Mouse (Mus musculus): ENCODE measurements at regions not wholly inside any gene's neighbourhood (a gene's known extent, or its start where the extent isn't known, plus 50 kb on each side); places are given as distances from the start of the nearest gene placed in this dataset.
"Not testable (repeated sequence)": the region's sequence is repeated elsewhere in the genome, so short reads cannot be mapped to it uniquely, and the experiment has no call there.

GRCm38 (mm10) chr5:40952901-40953595, 754.9 kb downstream of the Rab28 start:
- no peak for TF ChIP-seq POLR2A (IDR thresholded peaks at IDR 0.05; ENCODE audit: borderline replicate concordance, extremely low read depth, low read depth, low read length)
- TF ChIP-seq CTCF (IDR thresholded peaks at IDR 0.05; ENCODE audit: insufficient read depth, low read length) = peak; percentile 76
- WGBS = 2% methylated on average over 4 of the region's 4 CpGs
- peak; percentile 8 for DNase-seq
- no peaks in the 10 kb centered on the region for H3K4me1 ChIP-seq (ENCODE audit: control insufficient read depth, insufficient read depth, low read length)
- no peak overlapping the region for H3K4me3 ChIP-seq (replicated peaks; ENCODE audit: extremely low read depth, low read depth, low read length)

- H3K4me3 ChIP-seq (replicated peaks; ENCODE audit: extremely low read depth, low read depth, low read length) = no peak overlapping the region
- DNase-seq = no peak
These were observed 778.8 kb downstream of the Rab28 start for GRCm38 (mm10) chr5:40929127-40929526.

DNA sequence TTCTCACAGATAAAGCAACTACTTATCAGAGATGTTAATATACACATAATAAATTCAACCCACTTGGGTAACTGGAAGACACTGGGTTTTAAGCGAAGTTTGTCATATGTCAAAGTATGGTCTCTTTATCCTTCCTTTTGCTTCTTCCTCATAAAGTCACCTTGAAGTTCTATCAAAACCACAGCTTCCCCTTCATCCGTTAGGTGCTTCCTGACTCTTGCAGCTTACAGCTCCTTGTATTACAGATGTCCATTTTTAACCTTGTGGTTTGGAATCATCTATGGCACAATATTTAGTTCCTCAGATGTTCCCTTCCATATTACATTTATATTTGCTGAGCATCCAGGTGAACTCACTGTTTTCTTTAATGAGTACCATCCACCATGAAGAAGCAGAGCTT, 787.0 kb downstream of the Rab28 start:
- 64% methylated on average over 2 of the region's 2 CpGs for WGBS
- H3K4me1 ChIP-seq (ENCODE audit: control insufficient read depth, insufficient read depth, low read length) = no peaks in the 10 kb centered on the region
- TF ChIP-seq POLR2A (IDR thresholded peaks at IDR 0.05; ENCODE audit: borderline replicate concordance, extremely low read depth, low read depth, low read length) = no peak
- TF ChIP-seq CTCF (IDR thresholded peaks at IDR 0.05; ENCODE audit: insufficient read depth, low read length) = no peak
- no peak overlapping the region for H3K4me3 ChIP-seq (replicated peaks; ENCODE audit: extremely low read depth, low read depth, low read length)
- no peak for DNase-seq

More at GRCm38 (mm10) chr5:40929127-40929526, 778.8 kb downstream of the Rab28 start:
- H3K4me1 ChIP-seq (ENCODE audit: control insufficient read depth, insufficient read depth, low read length) = no peaks in the 10 kb centered on the region
- no peak for TF ChIP-seq CTCF (IDR thresholded peaks at IDR 0.05; ENCODE audit: insufficient read depth, low read length)
- no peak for TF ChIP-seq POLR2A (IDR thresholded peaks at IDR 0.05; ENCODE audit: borderline replicate concordance, extremely low read depth, low read depth, low read length)
- WGBS = 58% methylated on average over 3 of the region's 3 CpGs

GRCm38 (mm10) chr5:40908803-40909202, 799.2 kb downstream of the Rab28 start:
- DNase-seq = no peak
- TF ChIP-seq CTCF (IDR thresholded peaks at IDR 0.05; ENCODE audit: insufficient read depth, low read length) (no peak), POLR2A (IDR thresholded peaks at IDR 0.05; ENCODE audit: borderline replicate concordance, extremely low read depth, low read depth, low read length) (no peak)
- Histone ChIP-seq H3K4me1 (ENCODE audit: control insufficient read depth, insufficient read depth, low read length) (no peaks in the 10 kb centered on the region), H3K4me3 (replicated peaks; ENCODE audit: extremely low read depth, low read depth, low read length) (no peak overlapping the region)
- 57% methylated on average over 3 of the region's 3 CpGs for WGBS

DNA sequence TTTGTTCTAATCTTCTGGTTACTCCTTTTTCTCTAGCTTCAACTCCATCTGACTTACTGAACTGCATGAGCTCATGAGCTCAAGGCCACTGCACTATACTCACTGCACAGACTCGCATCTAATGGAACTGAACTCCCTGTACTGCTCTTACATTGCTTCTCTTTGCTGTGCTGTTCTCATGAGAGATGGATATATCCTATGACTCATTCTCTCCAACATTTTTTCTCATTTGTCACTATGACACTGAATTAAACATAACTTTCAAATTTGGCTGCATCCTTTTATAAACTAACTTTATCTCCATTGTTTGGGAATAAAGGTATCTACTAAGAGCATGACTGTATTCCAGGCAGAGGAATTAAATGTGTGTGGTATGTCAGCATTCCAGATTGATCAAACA, 806.2 kb downstream of the Rab28 start:
- WGBS = 54% methylated on average over 1 of the region's 1 CpGs
- no peak for DNase-seq
- Histone ChIP-seq H3K4me3 (replicated peaks; ENCODE audit: extremely low read depth, low read depth, low read length) (no peak overlapping the region), H3K4me1 (ENCODE audit: control insufficient read depth, insufficient read depth, low read length) (no peaks in the 10 kb centered on the region)
- TF ChIP-seq POLR2A (IDR thresholded peaks at IDR 0.05; ENCODE audit: borderline replicate concordance, extremely low read depth, low read depth, low read length) = no peak
- no peak for TF ChIP-seq CTCF (IDR thresholded peaks at IDR 0.05; ENCODE audit: insufficient read depth, low read length)

DNA sequence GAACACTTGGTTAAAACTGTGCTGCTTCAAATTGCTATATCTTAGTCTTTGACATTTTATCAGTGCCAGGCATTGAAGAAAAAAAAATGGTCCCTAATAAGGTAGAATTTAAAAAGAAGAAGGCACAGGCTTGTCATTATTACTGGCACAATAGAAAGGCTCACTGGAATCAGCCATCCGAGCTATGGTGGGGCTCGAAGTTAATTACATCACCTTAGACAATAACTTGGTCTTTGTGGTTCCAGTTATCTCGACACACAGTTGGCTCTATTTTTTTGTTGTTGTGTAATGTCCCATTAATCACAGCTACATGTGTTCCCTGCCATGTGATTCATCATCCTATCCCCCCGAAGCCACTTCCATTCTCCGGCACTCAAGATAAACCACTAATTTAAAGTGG, 825.1 kb downstream of the Rab28 start:
- Histone ChIP-seq H3K4me3 (replicated peaks; ENCODE audit: extremely low read depth, low read depth, low read length) (no peak overlapping the region), H3K4me1 (ENCODE audit: control insufficient read depth, insufficient read depth, low read length) (no peaks in the 10 kb centered on the region)
- 50% methylated on average over 5 of the region's 5 CpGs for WGBS
- TF ChIP-seq CTCF (IDR thresholded peaks at IDR 0.05; ENCODE audit: insufficient read depth, low read length) (no peak), POLR2A (IDR thresholded peaks at IDR 0.05; ENCODE audit: borderline replicate concordance, extremely low read depth, low read depth, low read length) (no peak)
- DNase-seq = no peak

GRCm38 (mm10) chr5:40877756-40878155, 830.2 kb downstream of the Rab28 start:
- no peak overlapping the region for H3K4me3 ChIP-seq (replicated peaks; ENCODE audit: extremely low read depth, low read depth, low read length)
- no peaks in the 10 kb centered on the region for H3K4me1 ChIP-seq (ENCODE audit: control insufficient read depth, insufficient read depth, low read length)
- TF ChIP-seq POLR2A (IDR thresholded peaks at IDR 0.05; ENCODE audit: borderline replicate concordance, extremely low read depth, low read depth, low read length) = no peak
- TF ChIP-seq CTCF (IDR thresholded peaks at IDR 0.05; ENCODE audit: insufficient read depth, low read length) = no peak
- no peak for DNase-seq
- 62% methylated on average over 3 of the region's 3 CpGs for WGBS

- H3K4me3 ChIP-seq (replicated peaks; ENCODE audit: extremely low read depth, low read depth, low read length); DNase-seq; H3K4me1 ChIP-seq (ENCODE audit: control insufficient read depth, insufficient read depth, low read length): not testable (repeated sequence)
- 85% methylated on average over 7 of the region's 7 CpGs for WGBS
These were observed 845.6 kb downstream of the Rab28 start for GRCm38 (mm10) chr5:40862349-40862748.

All from lung, adult 2 months (tissue).